ENCODE assay signal across 25 mouse cellular contexts in the genomic region with DNA sequence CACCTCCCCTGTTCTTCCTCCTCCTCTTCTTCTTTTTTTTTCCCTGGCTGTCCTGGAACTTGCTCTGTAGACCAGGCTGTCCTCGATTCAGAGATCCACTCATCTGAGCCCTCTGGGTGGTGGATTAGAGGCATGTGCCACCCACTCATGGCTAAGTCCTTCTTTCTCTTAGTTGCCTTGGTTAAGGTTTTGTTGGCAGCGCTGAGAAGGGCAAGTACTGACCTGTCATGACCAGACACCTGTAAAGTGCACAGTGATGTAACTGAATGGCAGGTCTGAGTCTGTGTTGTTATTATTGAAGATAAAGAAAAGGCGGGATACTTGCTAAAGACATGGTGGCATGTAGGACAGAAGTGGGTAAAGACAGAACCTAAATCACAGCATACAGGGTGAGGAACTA. TPM values are rescaled to one million over a fixed set of nuclear protein-coding genes. Genes with fewer than 3 reads are reported as not detected.
"Had no signal": no experiment of that assay in that cellular context is flagged by ENCODE, and none has a peak within 500 bp of the region (broad histone marks: within the 10 kb centered on the region; RNA-seq: fewer than 3 reads in every experiment).

No protein-coding gene starts in this region.

- DNase-seq: cerebellum, adult 8-10 months; cerebellum, adult 9-10 months; cerebellum, adult 9-11 months; cerebellum, postnatal 10 days; cerebellum, postnatal 14 days; cerebellum, postnatal 25 days; cerebellum, postnatal 36 days; embryo, embryonic 11 days; forebrain, postnatal 0 days; gastrocnemius, adult 2 months; gastrocnemius, postnatal 10 days; gastrocnemius, postnatal 14 days; gastrocnemius, postnatal 25 days; gastrocnemius, postnatal 36 days; heart, adult 11 months; heart, adult 18-20 months; heart, adult 2 months had no signal

RNA-seq across cellular contexts. Expression of gene Hhipl2, which starts 14.6 kb away (rescaled TPM):
- total RNA-seq: common myeloid progenitor, adult 5-6 weeks; gastrocnemius, adult 18-20 months; gastrocnemius, adult 2 months; gastrocnemius, adult 8-10 months; gastrocnemius, postnatal 25 days; gastrocnemius, postnatal 36 days; gastrocnemius, postnatal 4 days; granulocyte monocyte progenitor cell, adult 5-6 weeks; heart, adult 18-20 months; heart, adult 2 months; heart, adult 8-10 months had no signal
- polyA plus RNA-seq: embryonic facial prominence, embryonic 15.5 days; erythroblast, embryonic 14.5 days had no signal
